Mouse (Mus musculus): ENCODE measurements around the gene Rad23a. TPM values are rescaled to one million over a fixed set of nuclear protein-coding genes. Genes with fewer than 3 reads are reported as not detected.

The Rad23a gene
- 112 and 122 TPM in 2 replicates for polyA plus RNA-seq (2016; fragmentation: Nextera tagmentation; extraction: Ambion mirVana)

DNA sequence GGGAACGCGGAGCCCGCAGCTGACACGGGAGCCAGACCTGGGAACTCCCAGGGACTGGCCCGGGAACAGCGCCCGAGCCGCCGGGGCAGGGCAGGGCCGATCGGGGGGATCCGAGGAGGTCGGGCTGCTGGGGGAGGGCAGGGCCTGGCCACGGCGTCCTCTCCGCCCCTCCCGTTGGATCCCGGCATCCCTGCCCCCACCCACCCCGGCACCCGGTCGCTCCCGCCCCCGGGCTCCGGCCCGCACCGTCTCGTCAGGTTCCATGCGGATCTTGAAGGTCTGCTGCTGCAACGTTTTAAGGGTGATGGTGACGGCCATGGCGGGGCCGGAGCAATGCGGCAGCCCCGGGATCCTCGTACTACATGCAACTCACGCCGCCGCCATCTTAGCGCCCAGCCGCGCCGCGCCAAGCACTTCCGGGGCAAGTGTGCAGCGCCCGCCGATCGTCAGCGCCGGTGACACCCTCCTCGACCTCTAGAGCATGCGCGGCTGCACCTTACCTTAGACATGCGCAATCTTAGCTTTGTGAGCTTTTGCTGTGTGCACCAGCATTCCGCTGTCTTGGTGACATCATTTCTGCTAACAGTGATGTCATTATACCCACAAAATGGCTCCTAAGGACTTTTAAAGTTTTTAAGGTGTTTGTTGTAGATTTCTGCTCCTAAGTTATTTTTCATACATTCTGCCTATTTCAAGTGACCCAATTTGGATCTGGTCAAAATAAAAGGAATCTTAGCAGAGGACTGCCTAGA lies at the start of gene Rad23a:
Gene Rad23a, minus strand, starts transcription at position 418 of the 752 bp plus-strand sequence.
- no peaks in the 10 kb centered on the region for H3K9me3 ChIP-seq
- peak within 1 kb of the TSS; percentile 98 for H3K4me3 ChIP-seq
- peak; percentile 95 for DNase-seq (ENCODE audit: low spot score)
- peak within 1 kb of the TSS; percentile 97 for H3K27ac ChIP-seq (replicated peaks)
- H3K4me1 ChIP-seq = peaks cover 64% of the 10 kb centered on the region
- peaks cover 85% of the 10 kb centered on the region for H3K36me3 ChIP-seq (replicated peaks)
- 1% methylated on average over 55 of the region's 55 CpGs for WGBS
- H3K27me3 ChIP-seq (replicated peaks; ENCODE audit: low read depth, poor library complexity, severe bottlenecking) = no peaks in the 10 kb centered on the region

DNA sequence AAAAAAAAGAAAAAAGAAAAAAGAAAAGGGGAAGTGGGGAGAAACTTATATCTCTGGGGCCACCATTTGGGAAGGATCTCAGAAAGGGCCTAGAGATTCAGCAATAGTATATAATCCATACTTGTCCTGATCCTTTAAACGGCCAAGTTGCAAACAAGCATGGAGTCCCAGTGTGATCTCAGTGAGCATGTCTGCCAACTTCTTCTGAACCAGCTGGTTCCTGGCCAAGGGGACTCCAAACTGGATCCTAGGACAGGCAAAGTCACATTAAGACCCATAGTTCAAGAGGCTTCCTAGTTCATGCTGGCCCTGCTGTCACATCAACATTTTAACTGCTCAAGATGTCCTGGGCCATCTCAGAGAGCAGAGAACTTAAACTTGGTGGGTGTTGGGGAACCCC lies 48.7 kb upstream of the Rad23a start:
- H3K36me3 ChIP-seq (replicated peaks) = peaks cover 77% of the 10 kb centered on the region
- no peak for DNase-seq (ENCODE audit: low spot score)
- H3K27me3 ChIP-seq (replicated peaks; ENCODE audit: low read depth, poor library complexity, severe bottlenecking) = no peaks in the 10 kb centered on the region
- H3K27ac ChIP-seq (replicated peaks) = no peak overlapping the region
- no peaks in the 10 kb centered on the region for H3K9me3 ChIP-seq
- H3K4me3 ChIP-seq = no peak overlapping the region
- 89% methylated on average over 1 of the region's 1 CpGs for WGBS
- H3K4me1 ChIP-seq = peaks cover 17% of the 10 kb centered on the region

DNA sequence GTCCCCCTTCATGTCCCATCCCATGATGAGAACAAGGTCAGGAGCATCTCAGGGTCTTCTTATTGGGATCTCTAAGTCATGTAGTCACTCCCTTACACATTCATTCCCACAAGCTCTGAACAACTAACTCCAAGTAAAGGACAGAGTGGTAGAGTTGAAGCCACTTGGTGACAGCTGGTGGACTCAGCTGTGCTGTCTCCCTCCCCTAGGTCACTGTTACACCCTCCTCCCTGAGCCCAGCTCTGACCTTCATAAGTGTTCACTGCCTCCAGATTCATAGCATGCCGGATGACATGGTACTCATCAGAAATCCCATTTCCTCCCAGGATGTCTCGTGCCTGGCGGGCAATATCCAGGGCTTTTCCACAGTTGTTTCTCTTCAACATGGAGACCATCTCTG lies 47.8 kb upstream of the Rad23a start:
- WGBS = 99% methylated on average over 3 of the region's 3 CpGs
- no peak for DNase-seq (ENCODE audit: low spot score)

DNA sequence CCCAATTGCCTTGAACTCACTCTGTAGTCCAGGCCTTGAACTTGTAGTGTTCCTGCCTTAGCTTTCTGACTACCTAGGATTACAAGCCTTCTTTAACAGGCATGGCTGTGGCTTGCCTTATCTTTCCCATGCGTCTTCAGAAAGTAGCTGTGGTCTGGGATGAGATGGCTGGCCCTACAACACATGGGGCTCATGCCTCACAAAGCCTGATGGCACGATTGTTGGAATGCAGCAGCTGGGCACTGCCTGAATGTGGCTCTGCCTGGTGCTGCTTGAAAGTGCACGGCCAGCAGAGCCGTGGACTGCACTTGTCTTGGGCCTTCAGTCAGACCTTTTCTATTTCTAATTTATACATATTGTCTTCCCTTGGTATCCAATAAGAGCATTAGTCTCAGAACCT lies 44.3 kb upstream of the Rad23a start:
- no peak for DNase-seq (ENCODE audit: low spot score)
- Histone ChIP-seq H3K4me3 (no peak overlapping the region), H3K27me3 (replicated peaks; ENCODE audit: low read depth, poor library complexity, severe bottlenecking) (no peaks in the 10 kb centered on the region), H3K27ac (replicated peaks) (no peak overlapping the region), H3K4me1 (no peaks in the 10 kb centered on the region), H3K36me3 (replicated peaks) (peaks cover 58% of the 10 kb centered on the region), H3K9me3 (no peaks in the 10 kb centered on the region)
- WGBS = 89% methylated on average over 4 of the region's 4 CpGs

More for the DNA sequence above, 47.8 kb upstream of the Rad23a start:
- peaks cover 80% of the 10 kb centered on the region for H3K36me3 ChIP-seq (replicated peaks)
- no peak overlapping the region for H3K4me3 ChIP-seq
- peaks cover 13% of the 10 kb centered on the region for H3K4me1 ChIP-seq
- no peak overlapping the region for H3K27ac ChIP-seq (replicated peaks)
- H3K27me3 ChIP-seq (replicated peaks; ENCODE audit: low read depth, poor library complexity, severe bottlenecking) = no peaks in the 10 kb centered on the region
- no peaks in the 10 kb centered on the region for H3K9me3 ChIP-seq

DNA sequence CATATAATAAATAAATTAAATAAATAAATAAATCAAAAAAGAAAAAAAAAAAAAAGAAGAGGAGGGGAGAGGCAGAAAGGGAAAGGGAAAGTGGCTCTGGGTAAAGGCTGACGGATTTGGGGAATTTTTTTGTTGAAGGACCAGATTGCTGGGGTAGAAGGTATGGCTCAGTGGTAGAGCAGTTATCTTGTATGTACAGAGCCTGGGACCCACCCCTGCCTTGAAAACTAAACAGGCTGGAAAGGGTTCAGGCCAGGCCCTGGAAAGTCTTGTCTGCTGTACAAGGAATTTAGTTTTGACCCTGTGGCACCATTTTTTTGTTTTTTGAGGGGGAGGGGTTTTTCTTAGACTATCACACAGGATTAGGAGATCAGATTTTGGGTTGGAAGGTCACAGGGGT lies 38.5 kb upstream of the Rad23a start:
- peaks cover 11% of the 10 kb centered on the region for H3K36me3 ChIP-seq (replicated peaks)
- 78% methylated on average over 1 of the region's 1 CpGs for WGBS

DNA sequence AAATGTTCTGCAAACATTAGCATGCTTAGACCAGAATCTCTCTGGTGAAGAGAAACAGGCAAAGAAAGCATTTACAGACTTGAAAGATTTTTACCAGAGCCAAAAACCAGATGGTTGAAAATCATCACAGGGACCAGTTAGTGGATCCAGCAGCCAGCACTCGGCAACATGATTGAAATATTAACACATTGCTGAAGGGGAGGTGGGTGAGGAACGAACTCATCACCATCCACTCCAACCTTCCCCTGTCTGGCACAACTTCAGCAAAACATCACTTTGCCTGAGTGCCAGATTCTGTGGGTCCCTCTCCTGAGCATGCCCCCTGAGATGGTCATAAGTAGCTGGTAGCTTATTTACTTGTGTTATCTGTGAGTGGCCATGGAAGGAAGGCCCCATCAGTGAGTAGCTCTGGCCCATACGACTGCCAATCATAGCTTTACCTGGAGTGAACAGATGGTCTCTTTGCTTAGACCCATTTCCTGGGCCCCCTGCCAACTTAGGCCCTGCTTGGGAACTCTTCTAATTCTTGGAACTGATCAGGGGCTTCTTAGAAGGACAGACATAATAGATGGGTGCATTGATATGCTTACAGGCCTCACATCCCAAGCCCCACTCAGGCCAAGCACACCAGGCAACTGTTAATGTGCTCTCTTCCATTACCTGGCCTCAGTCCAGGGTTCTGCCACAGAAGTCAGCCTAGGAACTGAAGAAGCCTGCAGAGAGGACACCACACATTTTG lies 37.0 kb upstream of the Rad23a start:
- 91% methylated on average over 3 of the region's 3 CpGs for WGBS
- peaks cover 7% of the 10 kb centered on the region for H3K4me1 ChIP-seq
- no peak overlapping the region for H3K4me3 ChIP-seq
- no peaks in the 10 kb centered on the region for H3K9me3 ChIP-seq
- H3K36me3 ChIP-seq (replicated peaks) = peaks cover 8% of the 10 kb centered on the region
- no peak overlapping the region for H3K27ac ChIP-seq (replicated peaks)
- no peak for DNase-seq (ENCODE audit: low spot score)
- H3K27me3 ChIP-seq (replicated peaks; ENCODE audit: low read depth, poor library complexity, severe bottlenecking) = peaks cover 11% of the 10 kb centered on the region

More for the DNA sequence above, 38.5 kb upstream of the Rad23a start:
- no peaks in the 10 kb centered on the region for H3K9me3 ChIP-seq
- H3K4me3 ChIP-seq = no peak overlapping the region
- no peak for DNase-seq (ENCODE audit: low spot score)
- no peaks in the 10 kb centered on the region for H3K4me1 ChIP-seq
- no peak overlapping the region for H3K27ac ChIP-seq (replicated peaks)
- no peaks in the 10 kb centered on the region for H3K27me3 ChIP-seq (replicated peaks; ENCODE audit: low read depth, poor library complexity, severe bottlenecking)

DNA sequence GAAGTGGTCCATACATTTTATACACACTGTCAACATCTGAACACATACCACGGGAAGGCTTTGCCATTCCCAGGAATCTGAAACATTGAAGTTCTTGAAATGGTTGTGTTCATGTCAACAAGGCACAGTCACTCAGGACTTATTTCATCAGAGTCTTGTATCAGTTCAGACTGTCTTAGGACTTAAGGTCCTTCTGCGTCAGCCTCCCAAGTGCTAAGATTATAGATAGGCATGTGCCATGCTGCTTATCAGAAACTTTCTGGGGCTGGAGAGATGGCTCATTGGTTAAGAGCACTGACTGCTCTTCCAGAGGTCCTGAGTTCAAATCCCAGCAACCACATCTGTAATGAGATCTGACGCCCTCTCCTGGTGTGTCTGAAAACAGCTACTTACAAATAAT lies 33.9 kb upstream of the Rad23a start:
- no peak overlapping the region for H3K4me3 ChIP-seq
- no peak for DNase-seq (ENCODE audit: low spot score)
- no peak overlapping the region for H3K27ac ChIP-seq (replicated peaks)
- 92% methylated on average over 3 of the region's 3 CpGs for WGBS
- peaks cover 14% of the 10 kb centered on the region for H3K27me3 ChIP-seq (replicated peaks; ENCODE audit: low read depth, poor library complexity, severe bottlenecking)
- peaks cover 16% of the 10 kb centered on the region for H3K4me1 ChIP-seq
- no peaks in the 10 kb centered on the region for H3K9me3 ChIP-seq
- H3K36me3 ChIP-seq (replicated peaks) = peaks cover 18% of the 10 kb centered on the region

DNA sequence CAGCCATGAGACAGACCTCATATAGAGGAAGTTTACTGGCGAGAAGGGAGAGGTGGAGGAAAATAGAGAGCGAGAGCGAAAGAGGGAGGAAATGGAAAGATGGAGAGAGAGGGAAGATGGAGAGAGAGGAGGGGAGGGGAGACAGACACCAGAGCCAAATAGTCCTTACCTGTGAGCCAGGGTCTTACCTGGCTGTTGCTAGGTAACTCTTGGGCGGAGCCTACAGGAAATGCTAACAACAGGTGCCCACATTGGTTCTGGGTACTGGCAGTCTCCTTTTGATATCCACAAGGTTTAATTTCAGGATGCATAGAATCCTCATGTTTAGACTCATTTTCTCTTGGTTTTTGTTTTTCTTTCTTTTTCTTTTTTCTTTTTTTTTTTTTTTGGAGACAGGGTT lies 32.6 kb upstream of the Rad23a start:
- Histone ChIP-seq H3K4me3 (peak overlapping the region; percentile 57), H3K27me3 (replicated peaks; ENCODE audit: low read depth, poor library complexity, severe bottlenecking) (peaks cover 14% of the 10 kb centered on the region), H3K4me1 (peaks cover 16% of the 10 kb centered on the region), H3K36me3 (replicated peaks) (peaks cover 31% of the 10 kb centered on the region), H3K27ac (replicated peaks) (no peak overlapping the region), H3K9me3 (no peaks in the 10 kb centered on the region)
- 69% methylated on average over 4 of the region's 4 CpGs for WGBS
- no peak for DNase-seq (ENCODE audit: low spot score)

DNA sequence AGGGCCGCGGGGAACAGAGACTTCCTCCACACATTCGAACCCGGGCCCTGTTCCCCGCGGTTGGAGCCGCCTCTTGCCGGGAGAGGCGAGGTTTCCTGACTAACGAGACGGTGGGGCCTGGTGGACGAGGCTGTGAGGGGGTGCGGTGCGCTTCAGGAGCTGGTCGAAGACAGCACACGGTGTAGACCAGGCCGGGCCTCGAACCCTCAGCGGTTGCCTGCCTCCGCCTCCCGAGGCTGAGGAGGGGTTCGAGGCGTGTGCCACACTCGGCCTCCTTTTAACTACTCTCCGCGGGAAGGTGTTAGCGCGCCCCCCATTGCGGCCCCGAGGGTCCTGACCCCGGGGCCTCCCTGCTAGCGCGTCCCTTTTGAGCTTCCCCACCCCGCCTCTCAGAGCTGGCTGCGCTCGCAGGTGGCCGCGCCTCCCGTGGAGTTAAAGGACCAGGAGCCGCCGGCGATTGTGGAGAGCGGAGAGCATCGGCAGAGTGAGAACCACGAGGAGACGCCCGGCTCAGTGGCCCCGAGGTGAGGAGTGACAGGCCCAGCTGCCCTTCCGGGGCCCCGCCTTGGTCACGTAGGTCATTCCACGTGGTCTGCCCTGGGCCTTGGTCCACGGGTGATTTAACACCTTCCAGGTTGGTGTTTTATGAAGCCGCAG lies 32.0 kb upstream of the Rad23a start:
- H3K9me3 ChIP-seq = no peaks in the 10 kb centered on the region
- peaks cover 16% of the 10 kb centered on the region for H3K4me1 ChIP-seq
- H3K4me3 ChIP-seq = peak overlapping the region; percentile 57
- peaks cover 33% of the 10 kb centered on the region for H3K36me3 ChIP-seq (replicated peaks)
- peak; percentile 66 for DNase-seq (ENCODE audit: low spot score)
- 4% methylated on average over 54 of the region's 54 CpGs for WGBS
- peaks cover 14% of the 10 kb centered on the region for H3K27me3 ChIP-seq (replicated peaks; ENCODE audit: low read depth, poor library complexity, severe bottlenecking)
- H3K27ac ChIP-seq (replicated peaks) = peak overlapping the region; percentile 74

DNA sequence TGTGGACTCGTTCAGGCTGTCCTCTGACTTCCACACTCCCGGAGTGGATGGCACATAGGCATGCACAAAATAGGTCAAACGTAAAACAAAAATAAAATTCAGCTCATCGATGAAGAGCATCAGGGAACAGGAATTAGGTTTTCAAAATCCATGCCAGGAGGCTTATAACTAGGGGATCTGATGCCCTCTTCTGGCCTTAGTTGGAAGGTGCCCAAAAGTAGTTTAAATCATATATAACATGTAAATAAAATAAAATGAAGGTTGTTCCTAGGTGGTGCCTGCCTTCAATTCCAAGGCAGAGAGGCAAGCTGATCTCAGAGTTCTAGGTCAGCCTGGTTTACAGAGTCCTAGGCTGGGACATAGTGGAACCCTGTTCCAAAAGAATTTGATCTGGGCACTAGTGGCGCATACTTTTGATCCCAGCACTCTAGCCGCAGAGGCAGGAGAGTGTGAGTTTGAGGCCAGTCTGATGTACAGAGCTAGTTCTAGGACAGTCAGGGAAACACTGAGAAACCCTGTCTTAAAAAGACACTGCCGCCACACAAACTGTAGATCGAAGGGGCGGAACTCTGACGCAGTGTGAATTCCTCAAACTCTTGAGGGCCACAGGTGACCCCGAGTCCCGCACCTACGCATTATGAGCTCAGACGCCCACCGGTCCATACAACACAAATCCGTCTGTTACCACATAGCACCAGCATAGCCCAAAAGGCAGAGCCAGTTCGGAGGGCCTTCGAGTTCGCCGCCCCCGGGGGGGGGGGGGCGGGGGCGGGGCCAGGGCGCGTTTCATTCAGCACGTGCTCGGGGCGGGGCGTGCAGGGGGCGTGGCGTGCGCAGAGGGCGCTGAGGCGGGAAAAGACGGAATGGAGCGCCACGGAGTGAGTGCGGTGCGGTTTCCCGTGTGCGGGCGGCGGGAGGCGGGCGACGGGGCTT lies 31.2 kb upstream of the Rad23a start, which contains the start of gene Syce2:
Gene Syce2, plus strand, starts transcription at position 736 of the 933 bp plus-strand sequence.
- DNase-seq (ENCODE audit: low spot score) = peak; percentile 86
- Histone ChIP-seq H3K4me3 (peak within 1 kb of the TSS; percentile 57), H3K9me3 (no peaks in the 10 kb centered on the region), H3K36me3 (replicated peaks) (peaks cover 39% of the 10 kb centered on the region), H3K27ac (replicated peaks) (peak within 1 kb of the TSS; percentile 74), H3K4me1 (peaks cover 16% of the 10 kb centered on the region), H3K27me3 (replicated peaks; ENCODE audit: low read depth, poor library complexity, severe bottlenecking) (peaks cover 14% of the 10 kb centered on the region)
- WGBS = 16% methylated on average over 46 of the region's 46 CpGs

DNA sequence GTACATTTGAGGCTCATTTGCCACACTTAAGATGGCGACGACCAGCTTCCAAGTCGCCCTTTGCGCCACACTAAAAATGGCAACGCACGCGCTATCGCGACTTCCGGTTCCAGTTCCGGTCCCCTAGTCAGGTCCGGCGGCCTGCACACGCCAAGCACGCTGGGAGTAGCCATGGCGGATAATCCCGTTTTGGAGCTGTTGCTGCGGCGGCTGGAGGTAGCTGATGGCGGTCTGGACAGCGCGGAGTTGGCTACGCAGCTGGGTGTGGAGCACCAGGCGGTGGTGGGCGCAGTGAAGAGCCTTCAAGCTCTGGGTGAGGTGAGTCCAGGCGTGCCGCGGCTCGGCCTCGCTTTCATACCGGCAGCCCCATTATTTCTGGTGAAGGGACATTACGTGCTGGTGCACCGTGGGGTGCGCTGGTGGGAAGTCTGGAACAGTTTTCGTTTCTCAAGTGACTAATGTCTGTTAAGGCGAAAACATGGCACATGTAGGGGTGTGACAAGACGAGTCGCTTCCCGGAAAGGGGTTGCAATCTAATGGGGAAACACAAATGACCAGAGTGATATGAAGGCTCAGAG lies 16.5 kb upstream of the Rad23a start, which contains the start of gene Farsa:
Gene Farsa, plus strand, starts transcription at position 126 of the 578 bp plus-strand sequence.
- no peaks in the 10 kb centered on the region for H3K9me3 ChIP-seq
- peaks cover 35% of the 10 kb centered on the region for H3K36me3 ChIP-seq (replicated peaks)
- DNase-seq (ENCODE audit: low spot score) = peak; percentile 95
- peak within 1 kb of the TSS; percentile 92 for H3K27ac ChIP-seq (replicated peaks)
- WGBS = under 1% methylated on average over 39 of the region's 39 CpGs
- peak within 1 kb of the TSS; percentile 97 for H3K4me3 ChIP-seq
- peaks cover 13% of the 10 kb centered on the region for H3K4me1 ChIP-seq
- 0 out of 2 replicates have a peak, but pooled peaks cover 5% of the 10 kb centered on the region for H3K27me3 ChIP-seq (replicated peaks; ENCODE audit: low read depth, poor library complexity, severe bottlenecking)
